Mouse (Mus musculus): ENCODE measurements around the gene Coch. TPM values are rescaled to one million over a fixed set of nuclear protein-coding genes. Genes with fewer than 3 reads are reported as not detected.

The Coch gene
- polyA plus RNA-seq, 1 experiment: not detected

GRCm38 (mm10) chr12:51589263-51589662 lies 3.9 kb upstream of the Coch start:
- no peaks in the 10 kb centered on the region for H3K36me3 ChIP-seq (ENCODE audit: control insufficient read depth)
- H3K4me3 ChIP-seq (replicated peaks): no peak overlapping the region
- peaks cover 44% of the 10 kb centered on the region for H3K27me3 ChIP-seq (ENCODE audit: control insufficient read depth)
- TF ChIP-seq TAL1 (IDR thresholded peaks at IDR 0.05; ENCODE audit: low read length) (no peak), GATA1 (IDR thresholded peaks at IDR 0.05; ENCODE audit: low read length) (no peak)
- peaks cover 9% of the 10 kb centered on the region for H3K9me3 ChIP-seq (ENCODE audit: control insufficient read depth, low read length)
- peaks cover 8% of the 10 kb centered on the region for H3K4me1 ChIP-seq (ENCODE audit: control insufficient read depth)

- TF ChIP-seq GATA1 (IDR thresholded peaks at IDR 0.05; ENCODE audit: low read length) (no peak), TAL1 (IDR thresholded peaks at IDR 0.05; ENCODE audit: low read length) (no peak)
- Histone ChIP-seq H3K9me3 (ENCODE audit: control insufficient read depth, low read length) (peaks cover 9% of the 10 kb centered on the region), H3K4me3 (replicated peaks) (no peak overlapping the region), H3K27me3 (ENCODE audit: control insufficient read depth) (peaks cover 71% of the 10 kb centered on the region), H3K4me1 (ENCODE audit: control insufficient read depth) (peaks cover 8% of the 10 kb centered on the region), H3K36me3 (ENCODE audit: control insufficient read depth) (no peaks in the 10 kb centered on the region)
Measured at GRCm38 (mm10) chr12:51591921-51592320, 1.2 kb upstream of the Coch start.

GRCm38 (mm10) chr12:51592888-51593228 lies 283 bp upstream of the Coch start:
- Histone ChIP-seq H3K27me3 (ENCODE audit: control insufficient read depth) (peaks cover 73% of the 10 kb centered on the region), H3K4me3 (replicated peaks) (no peak overlapping the region), H3K4me1 (ENCODE audit: control insufficient read depth) (peaks cover 8% of the 10 kb centered on the region), H3K9me3 (ENCODE audit: control insufficient read depth, low read length) (peaks cover 9% of the 10 kb centered on the region), H3K36me3 (ENCODE audit: control insufficient read depth) (no peaks in the 10 kb centered on the region)
- TF ChIP-seq GATA1 (IDR thresholded peaks at IDR 0.05; ENCODE audit: low read length): no peak
- no peak for TF ChIP-seq TAL1 (IDR thresholded peaks at IDR 0.05; ENCODE audit: low read length)

- Histone ChIP-seq H3K4me1 (ENCODE audit: control insufficient read depth) (peaks cover 8% of the 10 kb centered on the region), H3K9me3 (ENCODE audit: control insufficient read depth, low read length) (peaks cover 9% of the 10 kb centered on the region), H3K4me3 (replicated peaks) (no peak overlapping the region), H3K36me3 (ENCODE audit: control insufficient read depth) (no peaks in the 10 kb centered on the region), H3K27me3 (ENCODE audit: control insufficient read depth) (peaks cover 75% of the 10 kb centered on the region)
- no peak for TF ChIP-seq TAL1 (IDR thresholded peaks at IDR 0.05; ENCODE audit: low read length)
- no peak for TF ChIP-seq GATA1 (IDR thresholded peaks at IDR 0.05; ENCODE audit: low read length)
Measured at GRCm38 (mm10) chr12:51594030-51594470, 909 bp downstream of the Coch start.

- H3K4me3 ChIP-seq (replicated peaks): no peak overlapping the region
- H3K27me3 ChIP-seq (ENCODE audit: control insufficient read depth): no peaks in the 10 kb centered on the region
- TF ChIP-seq TAL1 (IDR thresholded peaks at IDR 0.05; ENCODE audit: low read length) (no peak), GATA1 (IDR thresholded peaks at IDR 0.05; ENCODE audit: low read length) (no peak)
- H3K9me3 ChIP-seq (ENCODE audit: control insufficient read depth, low read length): no peaks in the 10 kb centered on the region
- no peaks in the 10 kb centered on the region for H3K4me1 ChIP-seq (ENCODE audit: control insufficient read depth)
- peaks cover 17% of the 10 kb centered on the region for H3K36me3 ChIP-seq (ENCODE audit: control insufficient read depth)
Measured at GRCm38 (mm10) chr12:51603306-51603705, 10.2 kb downstream of the Coch start.

GRCm38 (mm10) chr12:51606138-51606537 lies 13.0 kb downstream of the Coch start:
- Histone ChIP-seq H3K9me3 (ENCODE audit: control insufficient read depth, low read length) (no peaks in the 10 kb centered on the region), H3K4me3 (replicated peaks) (no peak overlapping the region), H3K4me1 (ENCODE audit: control insufficient read depth) (no peaks in the 10 kb centered on the region), H3K36me3 (ENCODE audit: control insufficient read depth) (peaks cover 38% of the 10 kb centered on the region), H3K27me3 (ENCODE audit: control insufficient read depth) (no peaks in the 10 kb centered on the region)
- TF ChIP-seq TAL1 (IDR thresholded peaks at IDR 0.05; ENCODE audit: low read length): no peak
- TF ChIP-seq GATA1 (IDR thresholded peaks at IDR 0.05; ENCODE audit: low read length): no peak

- Histone ChIP-seq H3K9me3 (ENCODE audit: control insufficient read depth, low read length) (no peaks in the 10 kb centered on the region; the same call in 1 of the 2 replicates), H3K4me3 (replicated peaks) (no peak overlapping the region), H3K27me3 (ENCODE audit: control insufficient read depth) (no peaks in the 10 kb centered on the region), H3K4me1 (ENCODE audit: control insufficient read depth) (no peaks in the 10 kb centered on the region; the same call in 1 of the 2 replicates), H3K36me3 (ENCODE audit: control insufficient read depth) (peaks cover 79% of the 10 kb centered on the region)
- TF ChIP-seq GATA1 (IDR thresholded peaks at IDR 0.05; ENCODE audit: low read length) (no peak), TAL1 (IDR thresholded peaks at IDR 0.05; ENCODE audit: low read length) (no peak)
Measured at GRCm38 (mm10) chr12:51612361-51612760, 19.2 kb downstream of the Coch start.

GRCm38 (mm10) chr12:51620572-51620971 lies 27.4 kb downstream of the Coch start:
- peaks cover 3% of the 10 kb centered on the region; the same call in 1 of the 2 replicates for H3K4me1 ChIP-seq (ENCODE audit: control insufficient read depth)
- H3K27me3 ChIP-seq (ENCODE audit: control insufficient read depth): no peaks in the 10 kb centered on the region
- H3K4me3 ChIP-seq (replicated peaks): no peak overlapping the region
- no peak for TF ChIP-seq TAL1 (IDR thresholded peaks at IDR 0.05; ENCODE audit: low read length)
- TF ChIP-seq GATA1 (IDR thresholded peaks at IDR 0.05; ENCODE audit: low read length): no peak
- no peaks in the 10 kb centered on the region; the same call in 1 of the 2 replicates for H3K9me3 ChIP-seq (ENCODE audit: control insufficient read depth, low read length)
- peaks cover 73% of the 10 kb centered on the region for H3K36me3 ChIP-seq (ENCODE audit: control insufficient read depth)

GRCm38 (mm10) chr12:51621161-51621560 lies 28.0 kb downstream of the Coch start:
- peaks cover 73% of the 10 kb centered on the region for H3K36me3 ChIP-seq (ENCODE audit: control insufficient read depth)
- no peaks in the 10 kb centered on the region; the same call in 1 of the 2 replicates for H3K9me3 ChIP-seq (ENCODE audit: control insufficient read depth, low read length)

More at GRCm38 (mm10) chr12:51621161-51621560, 28.0 kb downstream of the Coch start:
- Histone ChIP-seq H3K27me3 (ENCODE audit: control insufficient read depth) (no peaks in the 10 kb centered on the region), H3K4me3 (replicated peaks) (no peak overlapping the region), H3K4me1 (ENCODE audit: control insufficient read depth) (peaks cover 3% of the 10 kb centered on the region; the same call in 1 of the 2 replicates)
- TF ChIP-seq TAL1 (IDR thresholded peaks at IDR 0.05; ENCODE audit: low read length): no peak
- TF ChIP-seq GATA1 (IDR thresholded peaks at IDR 0.05; ENCODE audit: low read length): no peak
